Mouse (Mus musculus): ENCODE results near the gene Cmip.

The Cmip gene

DNA sequence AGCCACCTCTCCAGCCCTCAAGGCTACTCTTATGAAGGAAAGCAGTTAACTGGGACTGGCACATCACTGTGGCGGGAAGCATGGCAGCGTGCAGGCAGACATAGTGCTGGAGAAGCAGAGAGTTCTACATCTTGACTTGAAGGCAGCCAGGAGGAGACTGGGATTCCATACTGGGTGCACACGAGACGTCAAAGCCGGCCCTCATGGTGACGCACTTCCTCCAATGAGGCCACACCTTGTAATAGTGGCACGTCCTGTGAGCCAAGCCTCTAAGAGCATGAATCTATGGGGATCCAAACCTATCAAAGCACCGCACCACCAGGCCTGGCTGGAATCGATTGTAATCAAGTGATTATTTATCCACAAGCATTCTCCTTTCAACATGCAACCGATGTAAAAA is 210.6 kb downstream of the Cmip start:
- no peak for DNase-seq (ENCODE audit: low spot score)

- no peak for DNase-seq (ENCODE audit: low spot score)
These were observed 212.8 kb downstream of the Cmip start for GRCm38 (mm10) chr8:117469431-117470341.

DNA sequence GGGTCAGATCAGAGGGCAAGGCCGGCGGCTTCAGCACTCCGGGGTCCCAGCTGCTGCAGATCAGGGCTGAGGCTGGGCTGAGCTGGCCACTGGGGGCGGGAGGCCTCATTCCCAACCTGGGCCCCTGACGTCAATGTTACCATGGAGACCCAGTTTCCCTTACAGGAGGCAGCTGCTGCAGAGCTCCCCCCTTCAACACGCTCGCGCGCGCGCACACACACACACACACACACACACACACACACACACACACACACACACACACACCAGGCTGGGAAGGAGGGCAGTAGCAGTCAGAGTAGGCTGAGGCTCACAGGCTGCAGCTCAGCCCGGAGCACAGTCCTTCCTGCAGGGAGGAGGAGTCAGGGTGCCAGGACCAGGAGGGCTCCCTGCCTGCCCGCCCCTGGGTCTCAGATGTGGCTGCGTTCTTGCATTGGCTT is 213.5 kb downstream of the Cmip start:
- DNase-seq (ENCODE audit: low spot score), result peak; percentile 92

- DNase-seq (ENCODE audit: low spot score), result peak; percentile 78
These were observed 214.3 kb downstream of the Cmip start for GRCm38 (mm10) chr8:117471174-117471573.

DNA sequence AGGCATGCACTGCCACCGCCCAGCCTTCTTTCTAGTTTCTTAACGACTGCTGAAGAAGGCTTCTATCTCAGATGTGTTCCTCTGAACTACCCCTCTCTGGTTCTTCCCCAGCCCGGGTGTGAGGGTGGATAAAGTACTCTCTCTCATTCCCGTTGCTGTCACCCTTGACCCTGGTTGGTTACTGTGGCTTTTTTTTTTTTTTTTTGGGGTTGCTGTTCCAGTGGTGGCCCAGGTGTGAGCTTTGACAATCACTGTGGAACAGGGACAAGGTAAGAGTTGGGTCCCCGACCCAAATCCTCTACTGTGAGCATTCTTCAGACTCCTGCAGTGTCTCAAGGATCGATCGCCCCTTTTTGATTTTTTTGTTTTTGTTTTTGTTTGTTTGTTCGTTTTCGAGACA is 214.8 kb downstream of the Cmip start:
- DNase-seq (ENCODE audit: low spot score), result no peak

GRCm38 (mm10) chr8:117472332-117472731 is 215.5 kb downstream of the Cmip start:
- no peak for DNase-seq (ENCODE audit: low spot score)

DNA sequence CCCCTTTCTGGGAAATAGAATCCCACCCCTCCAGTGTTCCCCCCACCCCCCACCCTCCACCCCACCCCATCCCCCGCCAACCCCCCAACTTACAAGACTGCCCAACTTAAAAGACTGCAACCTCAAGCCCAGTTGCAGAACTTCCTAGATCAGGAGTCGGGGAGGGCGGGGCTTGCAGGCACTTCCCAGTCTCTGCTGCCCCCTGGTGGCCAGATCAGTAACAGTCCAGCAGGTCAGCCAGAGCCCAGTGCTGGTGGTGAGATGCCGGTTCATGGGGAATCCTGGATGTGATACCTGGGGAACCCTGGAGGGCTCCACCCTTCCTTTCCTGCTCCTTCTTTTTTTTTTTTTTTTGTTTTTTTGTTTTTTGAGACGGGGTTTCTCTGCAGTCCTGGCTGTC is 218.1 kb downstream of the Cmip start:
- peak; percentile 93 for DNase-seq (ENCODE audit: low spot score)

- DNase-seq (ENCODE audit: low spot score), result no peak
These were observed 219.0 kb downstream of the Cmip start for GRCm38 (mm10) chr8:117475819-117476218.

DNA sequence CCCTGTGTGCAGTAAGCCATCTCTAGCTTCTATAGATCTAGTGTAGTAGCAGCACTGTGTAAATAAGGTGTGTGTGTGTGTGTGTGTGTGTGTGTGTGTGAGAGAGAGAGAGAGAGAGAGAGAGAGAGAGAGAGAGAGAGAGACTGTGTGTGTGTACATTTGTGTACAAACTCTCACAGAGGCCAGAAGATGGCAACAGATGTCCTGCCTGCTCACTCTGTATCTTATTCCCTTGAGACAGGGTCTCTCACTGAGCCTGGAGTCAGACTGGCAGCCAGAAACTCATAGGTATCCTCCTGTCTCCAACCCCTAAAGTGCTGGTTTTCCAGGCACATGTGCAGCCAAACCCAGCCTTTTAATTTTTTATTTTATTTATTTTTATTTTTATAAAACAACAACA is 221.2 kb downstream of the Cmip start:
- DNase-seq (ENCODE audit: low spot score), result no peak

- DNase-seq (ENCODE audit: low spot score), result no peak
These were observed 223.1 kb downstream of the Cmip start for GRCm38 (mm10) chr8:117479996-117480395.

- DNase-seq (ENCODE audit: low spot score), result peak; percentile 56
These were observed 223.7 kb downstream of the Cmip start for GRCm38 (mm10) chr8:117480516-117480915.

GRCm38 (mm10) chr8:117481830-117482229 is 225.0 kb downstream of the Cmip start:
- no peak for DNase-seq (ENCODE audit: low spot score)

DNA sequence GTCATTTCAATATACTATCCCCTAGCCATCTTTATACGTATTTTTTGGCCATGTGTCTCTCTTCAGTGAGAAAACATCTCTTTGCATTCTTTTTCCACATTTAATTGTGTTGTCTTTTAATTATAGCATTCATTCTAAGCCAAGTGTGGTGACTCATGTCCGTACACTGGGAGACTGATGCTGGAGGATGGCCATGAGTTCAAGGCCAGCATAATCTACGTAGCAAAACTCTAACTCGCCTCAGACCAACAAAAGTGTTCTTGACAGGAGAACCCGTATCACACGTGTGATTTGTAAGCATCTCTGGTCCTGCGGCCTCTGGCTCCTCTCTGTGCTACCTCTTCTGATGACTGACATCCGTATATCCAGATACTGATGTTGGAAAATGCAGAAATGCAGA is 227.9 kb downstream of the Cmip start:
- DNase-seq (ENCODE audit: low spot score), result no peak

DNA sequence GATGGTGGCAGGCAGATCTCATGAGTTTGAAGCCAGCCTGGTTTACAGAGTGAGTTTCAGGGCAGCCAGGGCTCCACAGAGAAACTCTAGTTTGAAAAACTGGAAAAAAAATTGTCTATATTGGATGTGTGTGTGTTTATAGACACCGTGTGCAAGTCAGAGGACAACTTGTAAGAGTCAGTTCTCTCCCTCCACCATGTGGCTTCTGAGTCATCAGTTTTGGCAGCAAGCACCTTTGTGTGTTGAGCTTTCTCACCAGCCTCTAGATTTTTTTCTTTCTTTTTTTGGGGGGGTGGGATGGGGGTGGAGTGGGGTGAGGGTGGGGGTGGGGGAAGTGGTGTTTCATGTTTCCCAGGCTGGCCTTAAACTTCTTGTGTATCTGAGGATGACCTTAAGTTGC is 228.5 kb downstream of the Cmip start:
- DNase-seq (ENCODE audit: low spot score), result no peak

GRCm38 (mm10) chr8:117488246-117489005 is 231.6 kb downstream of the Cmip start:
- no peak for DNase-seq (ENCODE audit: low spot score)

DNA sequence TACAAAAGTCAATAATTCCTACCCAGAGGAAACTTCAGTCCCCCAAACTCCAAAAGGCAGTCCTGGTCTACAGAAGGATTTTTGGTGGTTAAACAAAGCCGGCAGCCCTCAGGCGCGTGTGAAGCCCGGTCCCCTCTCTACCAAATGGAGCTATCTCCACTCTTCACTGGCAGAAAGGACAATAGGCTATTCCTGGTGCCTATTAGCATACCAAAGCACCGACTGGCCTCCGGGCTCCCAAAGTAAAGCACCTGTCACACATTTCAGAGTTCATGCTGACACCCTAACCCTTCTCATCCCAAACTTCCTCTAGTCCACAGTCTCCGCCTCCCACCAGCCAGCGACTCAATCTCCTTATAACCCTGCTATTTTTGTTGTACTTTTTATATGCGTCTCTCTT is 236.7 kb downstream of the Cmip start:
- DNase-seq (ENCODE audit: low spot score), result no peak

DNA sequence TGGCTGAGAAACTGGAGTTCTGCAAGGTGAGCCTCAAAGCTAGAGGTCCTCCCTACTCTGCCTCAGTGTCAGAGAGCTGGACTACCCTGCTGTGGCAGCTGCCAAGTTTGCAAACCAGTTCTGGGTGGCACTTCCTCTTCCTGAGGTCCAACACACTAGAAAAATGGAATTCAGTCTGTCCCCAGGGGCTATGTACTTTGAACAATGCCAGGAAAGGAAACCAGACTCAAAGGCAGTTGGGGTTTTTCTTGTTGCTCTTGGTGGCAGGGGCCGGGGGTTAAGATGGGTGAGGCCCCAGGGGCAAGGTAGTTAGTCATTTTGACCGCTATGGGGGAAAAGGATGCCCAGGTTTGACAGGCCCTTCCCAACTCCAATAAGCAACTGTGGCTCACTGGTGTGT is 238.0 kb downstream of the Cmip start:
- no peak for DNase-seq (ENCODE audit: low spot score)

- DNase-seq (ENCODE audit: low spot score), result peak; percentile 71
These were observed 241.5 kb downstream of the Cmip start, which contains the start of gene Plcg2 for GRCm38 (mm10) chr8:117498179-117498914. Gene Plcg2 (plus strand): TSS chr8:117498291.

- peak; percentile 49 for DNase-seq (ENCODE audit: low spot score)
These were observed 242.2 kb downstream of the Cmip start for GRCm38 (mm10) chr8:117498915-117499540.

GRCm38 (mm10) chr8:117500232-117500823 is 243.5 kb downstream of the Cmip start:
- DNase-seq (ENCODE audit: low spot score), result no peak

- no peak for DNase-seq (ENCODE audit: low spot score)
These were observed 244.5 kb downstream of the Cmip start for GRCm38 (mm10) chr8:117501323-117501722.

Measured in embryo, embryonic 10 days (tissue).